Mouse (Mus musculus) olfactory bulb, adult 2 months (tissue): Measurements from ENCODE around the gene Gm37419.

ENCODE experiments used
- CTCF ChIP-seq: fragments of 200-500 bp; IDR thresholded peaks from 2 replicates; pipeline ENCODE4 v1.5.1; 2012; ENCODE audit warnings: low read depth, mild to moderate bottlenecking, low read length, moderate library complexity; ENCODE audit not compliant: insufficient read depth
- POLR2A ChIP-seq: fragments of 200-500 bp; IDR thresholded peaks from 2 replicates; pipeline ENCODE4 v1.6.1; 2012; ENCODE audit warnings: mild to moderate bottlenecking, low read depth, low read length, moderate library complexity; ENCODE audit not compliant: insufficient read depth

DNA sequence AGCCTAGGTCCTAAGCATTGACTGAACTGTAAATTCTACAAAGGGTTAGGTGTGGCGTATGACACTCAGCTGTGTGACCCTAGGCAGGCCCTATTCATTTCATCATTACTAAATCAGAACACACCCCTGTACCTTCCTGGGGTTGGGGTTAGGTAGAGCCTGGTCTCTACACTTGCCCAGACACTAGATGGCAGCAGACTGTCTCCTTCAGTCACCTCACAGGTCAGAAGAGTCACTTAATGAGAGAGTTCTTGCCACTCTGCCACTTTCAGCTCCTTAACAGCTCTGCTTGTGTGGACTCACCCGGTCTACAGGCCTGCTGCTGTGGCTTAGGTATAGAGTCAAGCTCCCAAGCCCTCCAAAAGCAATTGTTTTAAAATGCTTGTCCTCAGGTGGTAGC, 25.9 kb upstream of the Gm37419 start:
- TF ChIP-seq POLR2A (no peak), CTCF (no peak)
